Mouse (Mus musculus): ENCODE measurements around the gene Cln6.
"Not testable (repeated sequence)": the region's sequence is repeated elsewhere in the genome, so short reads cannot be mapped to it uniquely, and the experiment has no call there.

Cln6 gene

GRCm38 (mm10) chr9:62838506-62839171, at the start of gene Cln6:
Gene Cln6, plus strand, starts transcription at chr9:62838785.
- DNase-seq, result peak; percentile 95

- DNase-seq, result no peak
Observed at GRCm38 (mm10) chr9:62789856-62790255, 48.7 kb upstream of the Cln6 start.

- not testable (repeated sequence) for DNase-seq
Observed at GRCm38 (mm10) chr9:62799218-62799617, 39.4 kb upstream of the Cln6 start.

GRCm38 (mm10) chr9:62810095-62810494, 28.5 kb upstream of the Cln6 start:
- no peak for DNase-seq

GRCm38 (mm10) chr9:62810543-62811515, 27.8 kb upstream of the Cln6 start:
- peak; percentile 56 for DNase-seq

- peak; percentile 97 for DNase-seq
Observed at GRCm38 (mm10) chr9:62811516-62812121, 27.0 kb upstream of the Cln6 start, which contains the start of gene Fem1b. Gene Fem1b, minus strand, starts transcription at chr9:62811934.

- peak; percentile 76 for DNase-seq
Observed at GRCm38 (mm10) chr9:62812216-62813049, 26.2 kb upstream of the Cln6 start.

GRCm38 (mm10) chr9:62814751-62815150, 23.8 kb upstream of the Cln6 start:
- DNase-seq, result no peak

GRCm38 (mm10) chr9:62816323-62817098, 22.1 kb upstream of the Cln6 start:
- no peak for DNase-seq

GRCm38 (mm10) chr9:62817099-62817571, 21.4 kb upstream of the Cln6 start:
- DNase-seq, result peak; percentile 65

GRCm38 (mm10) chr9:62817828-62818614, 20.6 kb upstream of the Cln6 start:
- DNase-seq, result no peak

- no peak for DNase-seq
Observed at GRCm38 (mm10) chr9:62819494-62819893, 19.1 kb upstream of the Cln6 start.

GRCm38 (mm10) chr9:62819910-62820309, 18.7 kb upstream of the Cln6 start:
- DNase-seq, result not testable (repeated sequence)

- no peak for DNase-seq
Observed at GRCm38 (mm10) chr9:62820829-62821228, 17.8 kb upstream of the Cln6 start.

- DNase-seq, result no peak
Observed at GRCm38 (mm10) chr9:62821811-62822210, 16.8 kb upstream of the Cln6 start.

GRCm38 (mm10) chr9:62825791-62826393, 12.7 kb upstream of the Cln6 start:
- peak; percentile 67 for DNase-seq

- no peak for DNase-seq
Observed at GRCm38 (mm10) chr9:62826456-62826855, 12.1 kb upstream of the Cln6 start.

- DNase-seq, result peak; percentile 75
Observed at GRCm38 (mm10) chr9:62827939-62828652, 10.5 kb upstream of the Cln6 start.

GRCm38 (mm10) chr9:62828662-62829086, 9.9 kb upstream of the Cln6 start:
- peak; percentile 98 for DNase-seq

All from retina, postnatal 1 day (tissue).